Mouse (Mus musculus): ENCODE data around the gene Erg. TPM values are rescaled to one million over a fixed set of nuclear protein-coding genes. Genes with fewer than 3 reads are reported as not detected.
A peak's percentile ranks its signal among the peaks of the same experiment; 100 is the strongest.

The Erg gene
- total RNA-seq (2017), result 247 and 272 TPM in 2 replicates

GRCm38 (mm10) chr16:95586311-95586602 is at the start of gene Erg:
Gene Erg, minus strand, starts transcription at chr16:95586593.
- no peak for ATAC-seq (replicated peaks in 1 of 2; ENCODE audit: insufficient read depth in 1 of 2, low FRiP score in 2 of 2, low TSS enrichment in 1 of 2, low read depth in 1 of 2, poor library complexity in 2 of 2, severe bottlenecking in 2 of 2)

GRCm38 (mm10) chr16:95631816-95632215 is 45.4 kb upstream of the Erg start:
- no peak for ATAC-seq (replicated peaks in 1 of 2; ENCODE audit: insufficient read depth in 1 of 2, low FRiP score in 2 of 2, low TSS enrichment in 1 of 2, low read depth in 1 of 2, poor library complexity in 2 of 2, severe bottlenecking in 2 of 2)

GRCm38 (mm10) chr16:95623876-95624770 is 37.7 kb upstream of the Erg start:
- no peak for ATAC-seq (replicated peaks in 1 of 2; ENCODE audit: insufficient read depth in 1 of 2, low FRiP score in 2 of 2, low TSS enrichment in 1 of 2, low read depth in 1 of 2, poor library complexity in 2 of 2, severe bottlenecking in 2 of 2)

GRCm38 (mm10) chr16:95623056-95623455 is 36.7 kb upstream of the Erg start:
- no peak for ATAC-seq (replicated peaks in 1 of 2; ENCODE audit: insufficient read depth in 1 of 2, low FRiP score in 2 of 2, low TSS enrichment in 1 of 2, low read depth in 1 of 2, poor library complexity in 2 of 2, severe bottlenecking in 2 of 2)

- no peak for ATAC-seq (replicated peaks in 1 of 2; ENCODE audit: insufficient read depth in 1 of 2, low FRiP score in 2 of 2, low TSS enrichment in 1 of 2, low read depth in 1 of 2, poor library complexity in 2 of 2, severe bottlenecking in 2 of 2)
Measured at GRCm38 (mm10) chr16:95619859-95620325, 33.5 kb upstream of the Erg start.

GRCm38 (mm10) chr16:95618206-95618605 is 31.8 kb upstream of the Erg start:
- no peak for ATAC-seq (replicated peaks in 1 of 2; ENCODE audit: insufficient read depth in 1 of 2, low FRiP score in 2 of 2, low TSS enrichment in 1 of 2, low read depth in 1 of 2, poor library complexity in 2 of 2, severe bottlenecking in 2 of 2)

- no peak for ATAC-seq (replicated peaks in 1 of 2; ENCODE audit: insufficient read depth in 1 of 2, low FRiP score in 2 of 2, low TSS enrichment in 1 of 2, low read depth in 1 of 2, poor library complexity in 2 of 2, severe bottlenecking in 2 of 2)
Measured at GRCm38 (mm10) chr16:95617720-95618119, 31.3 kb upstream of the Erg start.

- ATAC-seq (replicated peaks in 1 of 2; ENCODE audit: insufficient read depth in 1 of 2, low FRiP score in 2 of 2, low TSS enrichment in 1 of 2, low read depth in 1 of 2, poor library complexity in 2 of 2, severe bottlenecking in 2 of 2), result no peak
Measured at GRCm38 (mm10) chr16:95615579-95615978, 29.2 kb upstream of the Erg start.

- ATAC-seq (replicated peaks in 1 of 2; ENCODE audit: insufficient read depth in 1 of 2, low FRiP score in 2 of 2, low TSS enrichment in 1 of 2, low read depth in 1 of 2, poor library complexity in 2 of 2, severe bottlenecking in 2 of 2), result no peak
Measured at GRCm38 (mm10) chr16:95614482-95614881, 28.1 kb upstream of the Erg start.

GRCm38 (mm10) chr16:95611982-95612746 is 25.8 kb upstream of the Erg start:
- peak; percentile 9 to 53; a peak in 2 of 4 replicates for ATAC-seq (replicated peaks in 1 of 2; ENCODE audit: insufficient read depth in 1 of 2, low FRiP score in 2 of 2, low TSS enrichment in 1 of 2, low read depth in 1 of 2, poor library complexity in 2 of 2, severe bottlenecking in 2 of 2)

- no peak for ATAC-seq (replicated peaks in 1 of 2; ENCODE audit: insufficient read depth in 1 of 2, low FRiP score in 2 of 2, low TSS enrichment in 1 of 2, low read depth in 1 of 2, poor library complexity in 2 of 2, severe bottlenecking in 2 of 2)
Measured at GRCm38 (mm10) chr16:95608624-95609023, 22.2 kb upstream of the Erg start.

- peak; percentile 67 to 71; a peak in 3 of 4 replicates for ATAC-seq (replicated peaks in 1 of 2; ENCODE audit: insufficient read depth in 1 of 2, low FRiP score in 2 of 2, low TSS enrichment in 1 of 2, low read depth in 1 of 2, poor library complexity in 2 of 2, severe bottlenecking in 2 of 2)
Measured at GRCm38 (mm10) chr16:95605304-95605703, 18.9 kb upstream of the Erg start.

GRCm38 (mm10) chr16:95602504-95602903 is 16.1 kb upstream of the Erg start:
- no peak for ATAC-seq (replicated peaks in 1 of 2; ENCODE audit: insufficient read depth in 1 of 2, low FRiP score in 2 of 2, low TSS enrichment in 1 of 2, low read depth in 1 of 2, poor library complexity in 2 of 2, severe bottlenecking in 2 of 2)

- no peak for ATAC-seq (replicated peaks in 1 of 2; ENCODE audit: insufficient read depth in 1 of 2, low FRiP score in 2 of 2, low TSS enrichment in 1 of 2, low read depth in 1 of 2, poor library complexity in 2 of 2, severe bottlenecking in 2 of 2)
Measured at GRCm38 (mm10) chr16:95601807-95602206, 15.4 kb upstream of the Erg start.

GRCm38 (mm10) chr16:95601219-95601580 is 14.8 kb upstream of the Erg start:
- ATAC-seq (replicated peaks in 1 of 2; ENCODE audit: insufficient read depth in 1 of 2, low FRiP score in 2 of 2, low TSS enrichment in 1 of 2, low read depth in 1 of 2, poor library complexity in 2 of 2, severe bottlenecking in 2 of 2), result no peak

- peak; percentile 64 to 78 for ATAC-seq (replicated peaks in 1 of 2; ENCODE audit: insufficient read depth in 1 of 2, low FRiP score in 2 of 2, low TSS enrichment in 1 of 2, low read depth in 1 of 2, poor library complexity in 2 of 2, severe bottlenecking in 2 of 2)
Measured at GRCm38 (mm10) chr16:95600572-95601218, 14.3 kb upstream of the Erg start.

GRCm38 (mm10) chr16:95598930-95599329 is 12.5 kb upstream of the Erg start:
- ATAC-seq (replicated peaks in 1 of 2; ENCODE audit: insufficient read depth in 1 of 2, low FRiP score in 2 of 2, low TSS enrichment in 1 of 2, low read depth in 1 of 2, poor library complexity in 2 of 2, severe bottlenecking in 2 of 2), result no peak

- no peak for ATAC-seq (replicated peaks in 1 of 2; ENCODE audit: insufficient read depth in 1 of 2, low FRiP score in 2 of 2, low TSS enrichment in 1 of 2, low read depth in 1 of 2, poor library complexity in 2 of 2, severe bottlenecking in 2 of 2)
Measured at GRCm38 (mm10) chr16:95597578-95597951, 11.2 kb upstream of the Erg start.

All from hematopoietic stem cell, adult 5-6 weeks (primary cell).